Mouse (Mus musculus) heart, adult 9 months (tissue): Measurements from ENCODE around the gene St6galnac6.

Source experiments
- DNase-seq, 2 experiments: peaks; one replicate each; pipeline ENCODE4 v3.0.0; 2022; ENCODE audit warnings: low spot score in 2 of 2

The St6galnac6 gene

GRCm38 (mm10) chr2:32617109-32617508 lies 17.6 kb downstream of the St6galnac6 start:
- DNase-seq: no peak

DNA sequence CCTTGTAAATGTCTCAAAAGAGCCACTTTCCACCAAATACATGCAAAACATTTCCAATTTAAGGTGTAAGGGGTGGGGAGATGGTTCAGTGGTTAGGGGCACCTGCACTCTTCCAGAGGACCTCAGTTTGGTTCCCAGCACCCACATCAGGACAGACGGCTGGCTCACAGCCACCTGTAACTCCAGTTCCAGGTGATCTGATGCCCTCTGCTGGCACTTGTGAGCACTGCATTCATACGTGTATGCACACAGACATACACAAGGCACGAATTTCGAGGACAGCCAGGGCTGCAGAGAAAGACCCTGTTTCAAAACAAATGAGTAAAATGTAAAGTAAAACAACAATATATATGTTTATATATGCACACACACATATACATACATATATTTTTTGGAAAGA lies 18.1 kb downstream of the St6galnac6 start:
- DNase-seq: no peak

- no peak for DNase-seq
These were observed 18.5 kb downstream of the St6galnac6 start for GRCm38 (mm10) chr2:32618051-32618450.

DNA sequence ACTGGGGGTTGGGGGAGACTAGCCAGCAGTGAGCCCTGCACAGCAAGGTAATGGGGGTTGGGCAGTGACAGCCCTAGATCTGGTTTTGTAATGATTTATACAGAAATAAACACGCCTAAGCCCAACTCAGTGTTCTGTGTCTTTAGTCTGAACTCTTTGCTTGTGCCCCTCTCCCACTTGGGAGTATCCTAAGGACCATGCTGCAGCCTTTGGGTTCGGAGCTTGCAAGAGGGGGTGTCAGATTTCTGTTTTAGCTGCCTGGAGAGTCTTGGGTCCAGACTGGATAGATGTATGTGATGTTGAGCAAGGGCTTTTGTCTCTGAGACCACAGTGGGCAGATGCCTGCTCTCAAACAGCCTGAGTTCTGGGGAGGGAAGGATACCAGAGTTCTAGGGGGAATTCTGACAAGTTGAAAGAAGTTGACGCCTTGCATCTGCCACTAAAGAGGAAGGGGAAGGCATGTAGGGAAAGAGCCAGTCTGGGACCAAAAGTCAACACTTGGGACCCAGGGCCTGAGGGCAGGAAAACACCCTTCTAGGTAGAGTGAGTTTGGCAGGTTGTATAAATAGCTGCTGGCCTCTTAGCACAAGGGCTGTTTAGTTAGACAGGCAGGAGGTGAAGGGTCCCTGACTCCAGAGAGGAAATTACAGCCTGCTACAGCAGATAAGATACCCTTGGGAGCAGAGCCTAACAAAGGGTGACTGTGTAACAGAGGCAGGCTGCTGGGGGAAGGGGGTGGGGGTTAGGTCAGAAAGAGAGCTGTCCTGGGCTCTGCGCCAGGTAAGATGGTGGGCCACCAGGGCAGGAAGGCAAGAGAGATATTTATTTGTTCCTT lies 21.4 kb downstream of the St6galnac6 start:
- DNase-seq: peak; percentile 86 to 94

DNA sequence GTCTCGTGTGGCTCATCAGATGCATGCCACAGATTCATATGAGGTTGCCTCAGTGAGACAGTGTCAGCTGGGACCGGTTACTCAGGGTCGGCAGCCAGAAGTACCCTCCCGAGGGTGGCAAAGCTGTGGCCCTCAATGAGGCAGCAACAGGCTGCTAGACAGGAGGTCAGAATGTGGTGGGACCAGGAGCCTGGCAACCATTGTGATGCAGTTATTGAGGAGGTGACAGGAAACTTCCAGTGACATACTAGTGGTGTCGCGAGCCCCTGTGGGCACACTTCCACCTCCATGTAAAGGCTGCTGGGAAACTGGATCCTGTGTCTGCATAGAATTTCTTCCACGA lies 22.0 kb downstream of the St6galnac6 start, which contains the start of gene Ak1:
Ak1 (plus strand) TSS at position 242 of the 343 bp plus-strand sequence.
- no peak for DNase-seq

- DNase-seq: no peak
These were observed 24.7 kb downstream of the St6galnac6 start for GRCm38 (mm10) chr2:32624111-32624748.

DNA sequence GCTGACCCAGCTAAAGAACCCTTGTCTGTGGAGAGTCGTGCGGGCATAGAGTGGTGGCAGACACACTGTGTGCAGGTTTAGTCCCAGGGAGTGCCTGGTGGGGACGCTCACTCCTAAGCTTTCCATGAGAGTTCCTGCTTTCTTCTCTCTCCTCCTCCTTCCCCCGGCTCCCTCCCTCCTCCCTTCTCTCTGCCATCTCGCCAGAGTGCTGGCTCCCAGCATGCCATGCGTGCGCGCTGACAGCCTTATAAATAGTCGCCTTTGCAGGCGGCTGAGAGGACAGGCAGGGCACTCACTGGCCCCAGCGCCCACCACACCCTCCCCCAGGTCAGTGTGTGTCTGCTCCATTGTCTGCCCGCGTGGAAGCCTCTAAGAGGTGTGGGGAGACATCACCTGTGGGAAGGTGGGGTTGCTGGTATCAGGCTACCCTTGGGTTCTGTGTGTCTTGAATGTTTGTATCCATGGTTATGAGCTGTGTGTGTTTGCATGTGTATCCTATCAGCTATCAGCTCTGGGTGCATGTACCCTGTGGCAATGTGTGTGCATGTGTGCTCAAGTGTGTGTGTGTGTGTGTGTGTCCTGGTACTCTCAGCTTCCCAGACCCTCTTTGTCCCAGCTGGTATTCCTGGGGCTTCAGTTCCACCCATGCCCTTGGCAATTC lies 25.8 kb downstream of the St6galnac6 start:
- DNase-seq: peak; percentile 75 to 83

DNA sequence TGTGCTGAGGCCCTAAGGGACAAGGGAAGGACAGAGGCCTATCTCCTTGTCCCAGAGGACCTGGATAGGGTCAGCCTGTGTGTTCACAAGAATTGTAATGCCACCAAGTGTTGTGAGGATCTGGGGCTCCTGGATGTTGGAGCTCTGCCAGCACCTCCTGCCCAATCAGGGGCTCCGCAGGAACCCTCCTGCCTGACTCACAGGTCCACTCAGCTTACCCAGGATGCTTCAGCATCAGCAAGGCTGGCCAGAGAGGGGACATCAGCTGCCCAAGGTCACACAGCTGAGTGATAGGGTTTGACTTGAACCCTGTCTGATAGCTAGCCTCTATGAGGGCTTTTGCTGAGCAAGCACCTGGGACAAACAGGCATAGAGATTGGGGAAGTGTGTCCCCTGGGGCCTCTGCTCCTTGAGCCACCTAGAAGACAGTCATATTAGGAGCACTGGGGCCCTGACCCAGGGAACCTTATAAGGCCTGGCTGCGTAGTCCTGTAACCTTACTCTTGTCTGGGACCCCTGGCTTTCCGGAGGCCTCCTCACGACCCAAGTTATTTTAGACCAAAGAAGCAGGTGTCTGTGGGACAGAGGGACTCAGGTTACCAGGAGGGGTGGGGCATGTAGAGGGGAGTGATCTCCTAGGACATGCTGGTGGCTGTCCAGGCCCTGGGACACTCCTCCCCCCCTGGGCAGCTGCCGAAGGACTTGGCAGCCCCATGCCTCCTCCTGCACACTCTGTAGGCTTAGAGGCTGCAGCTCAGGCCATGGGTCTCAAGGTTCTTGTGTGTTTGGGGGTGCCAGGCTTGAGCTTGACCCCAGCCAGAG lies 26.6 kb downstream of the St6galnac6 start:
- DNase-seq: peak; percentile 81 to 83

GRCm38 (mm10) chr2:32627266-32628043 lies 27.9 kb downstream of the St6galnac6 start:
- DNase-seq: no peak

- DNase-seq: peak in 1 of 2 experiments; percentile 28
These were observed 28.6 kb downstream of the St6galnac6 start for GRCm38 (mm10) chr2:32628044-32628550.

DNA sequence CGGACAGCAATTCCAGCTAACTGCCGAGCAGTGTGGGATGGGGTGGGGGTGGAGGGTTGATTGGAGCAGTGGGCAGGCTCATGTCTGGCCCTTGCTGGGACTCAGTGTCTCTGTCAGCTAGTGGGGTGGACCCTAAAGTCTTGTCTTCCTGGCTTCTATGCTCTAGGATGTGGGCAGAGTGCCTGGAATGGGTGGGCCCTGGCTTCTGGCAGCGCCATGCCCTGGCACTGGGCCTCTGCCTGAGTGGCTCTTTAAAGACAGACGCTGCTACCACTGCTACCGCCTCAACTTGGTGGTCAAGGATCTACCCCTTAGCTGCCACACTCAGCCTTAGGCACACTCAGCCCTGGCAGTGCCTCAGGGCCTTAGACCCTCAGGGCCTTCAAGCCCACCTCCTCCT lies 29.2 kb downstream of the St6galnac6 start:
- peak; percentile 84 to 90 for DNase-seq

- DNase-seq: peak in 1 of 2 experiments; percentile 57
These were observed 29.9 kb downstream of the St6galnac6 start for GRCm38 (mm10) chr2:32629276-32629976.

GRCm38 (mm10) chr2:32630036-32630435 lies 30.5 kb downstream of the St6galnac6 start:
- DNase-seq: no peak

GRCm38 (mm10) chr2:32631046-32631445 lies 31.5 kb downstream of the St6galnac6 start:
- DNase-seq: no peak

DNA sequence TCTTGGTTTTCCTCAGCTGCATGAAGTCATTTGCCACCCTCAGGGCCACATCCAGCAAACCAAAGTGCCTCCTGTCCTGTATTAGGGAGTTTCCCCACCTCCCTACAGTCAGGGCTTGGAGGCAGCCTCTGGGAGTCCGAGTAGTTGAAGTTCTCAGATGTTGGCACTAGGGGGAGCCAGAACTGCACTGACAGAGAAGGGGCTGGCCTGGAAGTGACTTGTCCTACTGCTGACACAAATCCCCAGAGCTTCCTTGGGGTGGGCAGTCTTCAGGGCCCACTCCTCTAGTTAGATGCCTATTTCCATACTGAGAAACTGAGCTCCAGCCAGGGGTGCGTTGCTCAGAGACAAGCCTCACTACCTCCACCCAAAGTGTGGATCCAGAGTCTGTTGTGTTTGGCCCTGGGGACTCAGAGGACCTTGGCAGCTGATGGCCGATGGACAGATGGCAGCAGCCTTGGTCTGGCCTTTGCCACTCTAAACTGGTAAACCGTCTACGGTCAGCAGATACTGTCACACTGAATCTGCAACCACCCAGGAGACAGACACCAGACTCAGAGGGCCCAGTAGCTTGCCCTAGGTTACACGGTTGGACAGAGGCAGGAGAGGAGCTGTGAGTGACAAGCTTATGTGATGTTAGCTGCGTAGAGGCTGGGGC lies 32.4 kb downstream of the St6galnac6 start:
- peak; percentile 75 to 81 for DNase-seq

DNA sequence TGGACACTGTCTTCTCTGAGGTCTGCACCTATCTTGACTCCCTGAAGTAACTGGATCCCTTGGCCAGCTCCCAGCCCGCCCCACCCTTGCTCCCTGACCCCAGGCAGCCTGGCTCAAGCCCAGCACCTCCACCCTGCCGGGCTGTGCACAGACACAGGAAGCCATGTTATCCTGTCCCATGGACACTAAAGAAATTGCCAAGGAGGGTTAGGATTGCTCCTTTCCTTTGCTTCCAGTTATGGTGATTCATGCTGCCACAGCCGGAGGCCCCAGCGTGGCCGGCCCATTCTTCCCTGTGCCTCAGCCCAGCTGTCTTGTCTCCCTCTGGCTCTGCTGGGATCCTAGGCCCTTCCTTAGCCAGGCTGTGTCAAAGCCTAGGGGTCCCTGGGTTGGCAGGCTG lies 34.2 kb downstream of the St6galnac6 start:
- peak; percentile 71 to 80 for DNase-seq

DNA sequence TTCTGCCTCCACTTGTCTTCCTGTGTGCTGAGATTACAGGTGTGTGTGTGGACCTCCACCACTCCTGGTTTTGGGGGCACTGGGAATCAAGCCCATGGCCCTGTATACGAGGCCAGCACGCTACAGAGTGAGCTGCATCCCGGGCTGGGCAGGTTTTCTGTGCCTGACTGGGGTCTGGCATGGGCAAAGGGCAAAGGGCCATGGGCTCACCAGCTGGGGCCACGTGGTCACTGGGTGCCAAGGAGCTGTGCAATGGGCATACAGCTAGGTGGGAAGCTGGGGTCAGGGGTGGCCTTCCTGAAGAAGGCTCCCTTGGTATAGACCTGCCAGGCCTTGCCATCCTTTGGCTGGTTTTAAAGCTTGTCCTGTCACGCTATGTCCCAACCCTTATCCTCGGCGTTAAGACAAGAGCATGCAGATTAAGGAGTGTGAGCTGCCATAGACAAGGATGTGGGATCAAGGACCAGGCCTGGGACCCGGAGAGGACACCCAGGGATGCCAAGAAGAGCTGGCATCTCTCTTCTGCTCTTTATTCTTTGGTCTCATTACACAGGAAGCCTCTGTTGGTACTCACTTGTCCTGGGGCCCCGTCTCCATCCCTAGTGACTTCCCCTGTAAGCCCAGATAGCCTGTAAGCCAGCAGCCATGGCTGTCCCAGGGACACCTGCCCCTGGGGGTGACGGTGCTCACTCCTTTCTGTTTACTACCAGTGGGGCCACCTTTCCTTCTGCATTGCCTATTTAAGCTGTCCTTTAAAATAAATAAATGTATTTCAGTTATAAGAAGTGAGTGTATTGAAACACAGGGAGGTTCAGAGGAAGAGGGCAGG lies 35.0 kb downstream of the St6galnac6 start:
- no peak for DNase-seq

DNA sequence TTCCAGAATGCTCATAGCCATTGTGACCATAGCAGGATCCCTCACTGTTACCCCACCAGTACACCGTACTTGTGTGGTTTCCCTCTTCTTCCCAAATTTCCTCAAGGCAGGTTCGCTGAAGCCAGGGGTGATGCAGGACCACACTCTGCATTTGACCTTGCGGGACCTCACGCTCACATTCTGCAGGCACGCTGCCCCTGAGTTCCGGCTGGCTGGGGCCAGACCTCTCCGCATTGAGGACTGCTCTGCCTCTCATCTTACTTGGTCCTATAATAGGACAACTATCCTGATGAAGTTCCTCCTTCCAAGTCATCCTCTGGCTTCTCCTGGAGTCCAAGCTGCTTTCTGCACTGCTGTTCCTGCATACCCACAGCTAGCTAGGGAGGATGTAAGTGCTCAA lies 37.1 kb downstream of the St6galnac6 start:
- no peak for DNase-seq
